Mouse (Mus musculus) stomach, embryonic 15.5 days (tissue): ENCODE data around the gene Itga2b. TPM values are rescaled to one million over a fixed set of nuclear protein-coding genes. Genes with fewer than 3 reads are reported as not detected.

ENCODE experiments used
- ATAC-seq: fragments of 200-750 bp; cut with Nextera tagmentation; 2 replicates; pipeline ENCODE4 v1.8.0; 2017; ENCODE audit warnings: low read depth, moderate number of reproducible peaks, moderate TSS enrichment; ENCODE audit not compliant: insufficient read depth, low FRiP score
- H3K27ac ChIP-seq: fragments of 300-500 bp; sonication (generic); 2 replicates; pipeline ENCODE4 v1.5.1; 2015; ENCODE audit warnings: mild to moderate bottlenecking, inconsistent platforms
- H3K27me3 ChIP-seq: fragments of 300-500 bp; sonication (generic); replicated peaks from 2 replicates; pipeline ENCODE4 v1.6.1; 2015; ENCODE audit warnings: inconsistent platforms
- H3K36me3 ChIP-seq: fragments of 300-500 bp; sonication (generic); 2 replicates; pipeline ENCODE4 v1.6.1; 2015; ENCODE audit warnings: inconsistent platforms
- H3K4me1 ChIP-seq: fragments of 300-500 bp; sonication (generic); 2 replicates; pipeline ENCODE4 v1.6.1; 2015; ENCODE audit warnings: inconsistent platforms
- H3K4me2 ChIP-seq: fragments of 300-500 bp; sonication (generic); 2 replicates; pipeline ENCODE4 v1.6.1; 2015; ENCODE audit warnings: mild to moderate bottlenecking, inconsistent platforms
- H3K4me3 ChIP-seq: fragments of 300-500 bp; sonication (generic); replicated peaks from 2 replicates; pipeline ENCODE4 v1.5.1; 2015; ENCODE audit warnings: inconsistent platforms
- H3K9ac ChIP-seq: fragments of 300-500 bp; sonication (generic); 2 replicates; pipeline ENCODE4 v1.6.1; 2015; ENCODE audit warnings: inconsistent platforms
- H3K9me3 ChIP-seq: fragments of 300-500 bp; sonication (generic); 2 replicates; pipeline ENCODE4 v1.6.1; 2016; ENCODE audit warnings: inconsistent platforms
- WGBS: fragments of 180-500 bp; shearing (Covaris S2); methylation state at CpG from one replicate; pipeline ENCODE4 v1.1.7; 2015; 5-methylcytosine and 5-hydroxymethylcytosine counted together
- polyA plus RNA-seq: library from polyadenylated mRNA; unstranded; fragments of >200 nt; fragmentation: Nextera tagmentation; extraction: Ambion mirVana; gene quantifications from 2 replicates; pipeline ENCODE4 v1.2.1, GENCODE M21; 2015

The Itga2b gene
- polyA plus RNA-seq, 1 experiment from 2014 or later, result 7.8 TPM

GRCm38 (mm10) chr11:102480897-102481296 is 11.0 kb upstream of the Itga2b start:
- H3K9ac ChIP-seq, result no peak overlapping the region
- H3K36me3 ChIP-seq, result peaks cover 48% of the 10 kb centered on the region
- H3K4me1 ChIP-seq, result no peaks in the 10 kb centered on the region
- no peak overlapping the region for H3K4me2 ChIP-seq
- no peak overlapping the region for H3K4me3 ChIP-seq
- no peaks in the 10 kb centered on the region for H3K27me3 ChIP-seq
- H3K27ac ChIP-seq, result no peak overlapping the region
- no peaks in the 10 kb centered on the region for H3K9me3 ChIP-seq
- WGBS, result 86% methylated on average over 4 of the region's 4 CpGs
- no peak for ATAC-seq

DNA sequence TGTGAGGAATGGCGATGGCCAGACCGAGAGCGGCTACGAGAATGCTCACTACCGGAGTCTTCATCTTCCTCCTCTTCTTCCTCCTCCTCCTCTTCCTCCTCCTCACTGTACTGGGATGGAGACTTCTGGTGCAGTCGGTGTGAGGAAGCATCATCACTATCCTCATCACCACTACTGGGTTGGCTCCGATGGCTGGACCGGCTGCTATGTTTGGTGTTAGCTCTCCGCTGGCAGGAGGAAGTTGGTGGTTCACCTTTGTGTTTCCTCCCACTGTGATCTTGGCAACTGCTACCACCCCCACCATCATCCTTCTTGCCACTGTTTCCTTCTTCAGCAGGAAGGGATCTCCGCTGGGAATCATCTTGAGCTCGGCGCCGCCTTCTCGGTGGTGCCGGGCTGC is 10.2 kb upstream of the Itga2b start:
- Histone ChIP-seq H3K4me1 (no peaks in the 10 kb centered on the region), H3K4me3 (no peak overlapping the region), H3K9ac (no peak overlapping the region), H3K27ac (no peak overlapping the region), H3K4me2 (no peak overlapping the region), H3K27me3 (no peaks in the 10 kb centered on the region), H3K9me3 (no peaks in the 10 kb centered on the region), H3K36me3 (peaks cover 45% of the 10 kb centered on the region)
- no peak for ATAC-seq
- WGBS, result 94% methylated on average over 15 of the region's 15 CpGs

- Histone ChIP-seq H3K9ac (no peak overlapping the region), H3K27ac (no peak overlapping the region), H3K4me1 (no peaks in the 10 kb centered on the region), H3K36me3 (peaks cover 40% of the 10 kb centered on the region), H3K9me3 (no peaks in the 10 kb centered on the region), H3K4me2 (no peak overlapping the region), H3K4me3 (no peak overlapping the region), H3K27me3 (no peaks in the 10 kb centered on the region)
- ATAC-seq, result no peak
- WGBS, result 95% methylated on average over 23 of the region's 23 CpGs
These were observed 9.7 kb upstream of the Itga2b start for GRCm38 (mm10) chr11:102479581-102479980.

DNA sequence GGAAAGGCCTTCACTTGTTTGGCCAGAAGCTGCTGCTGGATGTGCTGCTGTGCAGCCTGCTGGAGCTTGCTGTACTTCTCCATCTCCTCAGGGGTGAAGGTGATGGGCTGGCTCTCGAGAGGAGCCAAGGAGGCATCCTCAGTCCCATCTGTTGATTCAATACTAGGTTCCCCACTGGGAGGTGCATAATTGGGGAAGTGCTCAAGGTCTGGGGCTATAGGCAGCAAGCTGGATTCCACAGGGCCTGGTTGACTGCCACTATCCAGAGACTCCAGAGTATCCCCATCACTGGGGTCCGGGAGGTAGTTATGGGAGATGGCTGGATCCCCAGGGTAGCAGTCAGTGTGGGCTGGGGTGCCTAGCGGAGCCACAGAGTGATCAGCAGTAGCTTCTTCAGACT is 8.7 kb upstream of the Itga2b start:
- H3K4me3 ChIP-seq, result no peak overlapping the region
- no peak overlapping the region for H3K27ac ChIP-seq
- WGBS, result 88% methylated on average over 3 of the region's 3 CpGs
- no peak for ATAC-seq
- no peaks in the 10 kb centered on the region for H3K9me3 ChIP-seq
- H3K36me3 ChIP-seq, result peaks cover 39% of the 10 kb centered on the region
- H3K4me1 ChIP-seq, result no peaks in the 10 kb centered on the region
- no peaks in the 10 kb centered on the region for H3K27me3 ChIP-seq
- no peak overlapping the region for H3K4me2 ChIP-seq
- no peak overlapping the region for H3K9ac ChIP-seq

DNA sequence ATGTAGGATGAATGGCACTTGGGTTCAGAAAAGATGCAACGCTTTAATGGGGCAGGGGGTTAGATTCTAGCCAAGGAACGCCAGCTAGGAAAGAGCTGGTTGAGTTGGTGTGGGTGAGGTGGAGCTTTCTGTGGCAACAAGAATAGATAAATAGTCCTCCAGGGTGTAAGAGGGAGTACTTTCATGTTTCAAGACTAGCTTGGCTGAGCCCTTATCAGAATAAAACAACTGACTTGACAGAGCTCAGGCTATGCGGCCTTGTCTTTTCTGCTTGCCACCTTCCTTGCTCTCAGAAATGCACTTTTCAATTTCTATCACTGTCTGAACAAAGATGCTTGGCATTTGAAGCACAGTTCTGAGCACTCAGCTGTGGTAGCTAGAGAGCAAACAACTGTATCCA is 5.1 kb upstream of the Itga2b start:
- 86% methylated on average over 3 of the region's 3 CpGs for WGBS
- no peaks in the 10 kb centered on the region for H3K27me3 ChIP-seq
- no peak overlapping the region for H3K27ac ChIP-seq
- no peaks in the 10 kb centered on the region for H3K9me3 ChIP-seq
- H3K9ac ChIP-seq, result no peak overlapping the region
- no peak for ATAC-seq
- H3K4me2 ChIP-seq, result no peak overlapping the region
- no peak overlapping the region for H3K4me3 ChIP-seq
- H3K36me3 ChIP-seq, result peaks cover 18% of the 10 kb centered on the region
- no peaks in the 10 kb centered on the region for H3K4me1 ChIP-seq

GRCm38 (mm10) chr11:102467041-102467631 is 2.8 kb downstream of the Itga2b start:
- Histone ChIP-seq H3K36me3 (no peaks in the 10 kb centered on the region), H3K27me3 (no peaks in the 10 kb centered on the region), H3K4me2 (peak overlapping the region; percentile 89), H3K27ac (peak overlapping the region; percentile 80), H3K4me1 (peaks cover 17% of the 10 kb centered on the region), H3K9me3 (no peaks in the 10 kb centered on the region), H3K4me3 (peak overlapping the region; percentile 42), H3K9ac (peak overlapping the region; percentile 40; the same call in 1 of the 2 replicates)
- WGBS, result under 1% methylated on average over 37 of the region's 37 CpGs
- peak; percentile 93 for ATAC-seq

DNA sequence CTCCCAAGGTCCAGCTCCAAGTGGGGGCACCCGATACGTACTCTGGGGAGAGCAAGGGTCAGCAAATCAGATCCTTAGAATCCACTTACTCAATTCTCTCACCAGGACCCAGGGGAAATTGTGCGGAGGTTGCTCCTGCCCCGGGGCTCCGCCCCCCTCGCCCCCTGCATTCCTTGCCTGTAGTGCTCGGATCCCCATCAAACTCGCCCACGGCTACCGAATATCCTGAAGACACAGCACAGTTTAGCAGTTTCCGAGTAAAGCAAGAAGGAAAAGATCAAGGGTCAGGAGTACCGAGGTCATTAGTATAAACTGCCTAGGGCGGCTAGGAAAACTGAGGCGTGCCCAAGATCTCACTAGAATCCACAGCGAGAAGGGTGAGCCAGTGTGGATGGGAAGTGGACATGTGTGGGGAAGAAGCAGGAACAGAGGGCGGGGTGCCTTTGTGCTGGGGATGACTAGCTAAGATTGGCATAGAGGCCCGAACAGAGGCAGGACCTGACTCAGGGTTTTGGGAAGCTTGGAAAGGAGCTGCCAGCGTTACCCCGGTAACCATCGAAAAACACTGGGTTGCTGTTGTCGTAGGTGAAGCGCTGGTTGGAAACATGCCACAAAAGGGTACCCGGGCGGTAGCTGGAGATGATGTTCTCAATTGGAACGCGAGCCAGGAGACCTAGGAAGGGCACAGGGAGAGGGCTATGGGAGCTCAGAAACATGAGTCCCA is 4.0 kb downstream of the Itga2b start:
- no peaks in the 10 kb centered on the region for H3K27me3 ChIP-seq
- H3K9me3 ChIP-seq, result no peaks in the 10 kb centered on the region
- peak overlapping the region; percentile 17 for H3K4me2 ChIP-seq
- 24% methylated on average over 26 of the region's 26 CpGs for WGBS
- H3K27ac ChIP-seq, result peak overlapping the region; percentile 28; the same call in 1 of the 2 replicates
- no peak overlapping the region for H3K4me3 ChIP-seq
- H3K36me3 ChIP-seq, result no peaks in the 10 kb centered on the region
- no peak; the same call in 1 of the 2 replicates for ATAC-seq
- no peak overlapping the region for H3K9ac ChIP-seq
- peaks cover 17% of the 10 kb centered on the region for H3K4me1 ChIP-seq

DNA sequence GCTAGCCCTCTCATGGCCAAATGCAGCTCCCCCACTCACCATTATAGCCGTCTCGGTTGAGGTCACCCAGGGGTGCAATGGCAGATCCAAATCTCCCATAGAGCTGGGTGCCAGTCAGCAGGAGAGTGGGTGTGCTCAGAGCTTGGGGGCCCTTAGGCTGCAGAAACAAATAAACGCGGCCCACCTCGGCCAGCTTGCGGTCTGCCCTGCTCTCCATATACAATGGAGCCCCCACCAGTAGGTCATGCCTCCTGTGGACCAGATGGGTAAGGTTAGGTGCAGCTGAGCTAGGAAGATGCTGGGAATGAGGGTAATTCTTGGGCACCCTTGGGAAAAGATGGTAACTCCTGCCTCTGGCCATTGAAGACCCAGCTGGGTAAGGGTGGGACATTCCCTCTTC is 5.0 kb downstream of the Itga2b start:
- Histone ChIP-seq H3K36me3 (no peaks in the 10 kb centered on the region), H3K9me3 (no peaks in the 10 kb centered on the region), H3K4me1 (peaks cover 17% of the 10 kb centered on the region), H3K27ac (no peak overlapping the region), H3K4me3 (no peak overlapping the region), H3K9ac (no peak overlapping the region), H3K27me3 (no peaks in the 10 kb centered on the region), H3K4me2 (no peak overlapping the region)
- WGBS, result 92% methylated on average over 6 of the region's 6 CpGs
- ATAC-seq, result no peak

DNA sequence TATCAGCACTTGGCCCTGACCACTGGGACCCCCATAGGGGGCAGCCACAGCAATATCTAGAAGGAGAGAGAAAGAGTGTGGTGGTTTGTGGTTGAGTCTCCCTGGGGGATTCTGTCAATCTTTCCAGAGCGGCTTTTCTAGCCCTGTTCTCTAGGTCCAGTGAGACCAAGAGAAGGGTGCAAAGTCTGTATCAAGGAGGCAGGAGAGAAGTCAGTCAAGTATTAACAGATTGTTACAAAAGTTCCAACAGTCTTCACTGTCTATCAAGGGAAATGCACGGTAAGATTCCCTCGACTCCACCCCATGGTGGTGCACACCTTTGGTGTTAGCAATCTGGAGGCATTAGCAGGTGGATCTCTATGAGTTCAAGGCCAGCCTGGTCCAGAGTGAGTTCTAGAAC is 8.2 kb downstream of the Itga2b start:
- no peak for ATAC-seq
- Histone ChIP-seq H3K36me3 (no peaks in the 10 kb centered on the region), H3K4me2 (no peak overlapping the region), H3K27ac (no peak overlapping the region), H3K27me3 (no peaks in the 10 kb centered on the region), H3K9ac (no peak overlapping the region), H3K4me1 (peaks cover 13% of the 10 kb centered on the region), H3K9me3 (no peaks in the 10 kb centered on the region), H3K4me3 (no peak overlapping the region)
- WGBS, result 78% methylated on average over 3 of the region's 3 CpGs

DNA sequence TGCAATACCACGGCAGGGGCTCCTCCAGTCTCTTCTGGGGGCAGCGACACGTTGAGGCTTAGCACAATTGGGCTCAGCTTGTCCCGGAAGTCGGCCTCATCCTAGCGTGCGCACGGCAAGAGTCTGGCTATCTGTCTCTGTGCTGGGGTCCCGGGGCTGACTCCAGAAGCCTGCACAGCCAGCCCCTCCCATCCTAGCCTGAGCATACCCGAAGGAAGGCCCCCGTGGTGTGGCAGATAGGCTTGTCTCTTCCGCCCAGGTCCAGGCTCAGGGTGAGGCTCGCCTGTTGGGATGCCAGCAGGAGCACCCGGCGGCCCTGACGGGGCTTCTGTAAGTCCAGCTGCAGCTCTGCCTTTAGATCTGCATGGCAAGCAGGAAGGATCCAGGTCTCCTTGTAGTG is 9.4 kb downstream of the Itga2b start:
- WGBS, result 57% methylated on average over 16 of the region's 16 CpGs
- no peak overlapping the region for H3K9ac ChIP-seq
- ATAC-seq, result no peak
- no peaks in the 10 kb centered on the region for H3K27me3 ChIP-seq
- H3K36me3 ChIP-seq, result no peaks in the 10 kb centered on the region
- H3K9me3 ChIP-seq, result no peaks in the 10 kb centered on the region
- no peak overlapping the region for H3K4me3 ChIP-seq
- peaks cover 11% of the 10 kb centered on the region for H3K4me1 ChIP-seq
- no peak overlapping the region for H3K4me2 ChIP-seq
- H3K27ac ChIP-seq, result no peak overlapping the region

GRCm38 (mm10) chr11:102455740-102456396 is 14.1 kb downstream of the Itga2b start:
- H3K9ac ChIP-seq, result peak overlapping the region; percentile 34; the same call in 1 of the 2 replicates
- 1% methylated on average over 39 of the region's 40 CpGs for WGBS

GRCm38 (mm10) chr11:102453131-102453530 is 16.8 kb downstream of the Itga2b start:
- no peak for ATAC-seq
- H3K9ac ChIP-seq, result no peak overlapping the region
- no peak overlapping the region for H3K4me2 ChIP-seq

More at GRCm38 (mm10) chr11:102455740-102456396, 14.1 kb downstream of the Itga2b start:
- ATAC-seq, result peak; percentile 90
- H3K36me3 ChIP-seq, result no peaks in the 10 kb centered on the region
- H3K27me3 ChIP-seq, result 0 out of 2 replicates have a peak, but pooled peaks cover 6% of the 10 kb centered on the region
- H3K4me2 ChIP-seq, result peak overlapping the region; percentile 93
- peak overlapping the region; percentile 57 for H3K4me3 ChIP-seq
- H3K4me1 ChIP-seq, result peaks cover 18% of the 10 kb centered on the region
- H3K9me3 ChIP-seq, result no peaks in the 10 kb centered on the region
- H3K27ac ChIP-seq, result peak overlapping the region; percentile 77

More at GRCm38 (mm10) chr11:102453131-102453530, 16.8 kb downstream of the Itga2b start:
- no peak overlapping the region for H3K27ac ChIP-seq
- no peaks in the 10 kb centered on the region for H3K9me3 ChIP-seq
- peaks cover 30% of the 10 kb centered on the region for H3K4me1 ChIP-seq
- H3K27me3 ChIP-seq, result 0 out of 2 replicates have a peak, but pooled peaks cover 6% of the 10 kb centered on the region
- WGBS, result 30% methylated on average over 10 of the region's 10 CpGs
- H3K4me3 ChIP-seq, result no peak overlapping the region
- no peaks in the 10 kb centered on the region for H3K36me3 ChIP-seq
